Mouse (Mus musculus) heart, embryonic 15.5 days (tissue): Measurements from ENCODE around the gene Flnc. TPM values are rescaled to one million over a fixed set of nuclear protein-coding genes. Genes with fewer than 3 reads are reported as not detected.

Experiments used
- ATAC-seq: fragments of 200-750 bp; cut with Nextera tagmentation; replicated peaks from 2 replicates; pipeline ENCODE4 v1.8.0; 2017; ENCODE audit warnings: low read depth, moderate TSS enrichment; ENCODE audit not compliant: insufficient number of reproducible peaks, insufficient read depth, low FRiP score
- H3K27ac ChIP-seq: fragments of 300-500 bp; sonication (generic); 2 replicates; pipeline ENCODE4 v1.5.1; 2015; ENCODE audit warnings: mild to moderate bottlenecking, inconsistent platforms
- H3K27me3 ChIP-seq: fragments of 300-500 bp; sonication (generic); 2 replicates; pipeline ENCODE4 v1.6.1; 2015; ENCODE audit warnings: inconsistent platforms
- H3K36me3 ChIP-seq: fragments of 300-500 bp; sonication (generic); 2 replicates; pipeline ENCODE4 v1.6.1; 2015; ENCODE audit warnings: mild to moderate bottlenecking, inconsistent platforms
- H3K4me1 ChIP-seq: fragments of 300-500 bp; sonication (generic); replicated peaks from 2 replicates; pipeline ENCODE4 v1.6.1; 2015; ENCODE audit warnings: inconsistent platforms
- H3K4me2 ChIP-seq: fragments of 300-500 bp; sonication (generic); 2 replicates; pipeline ENCODE4 v1.6.1; 2015; ENCODE audit warnings: inconsistent platforms, mild to moderate bottlenecking, moderate library complexity
- H3K4me3 ChIP-seq: fragments of 300-500 bp; sonication (generic); 2 replicates; pipeline ENCODE4 v1.5.1; 2015; ENCODE audit warnings: mild to moderate bottlenecking, inconsistent platforms
- H3K9ac ChIP-seq: fragments of 300-500 bp; sonication (generic); 2 replicates; pipeline ENCODE4 v1.6.1; 2015; ENCODE audit warnings: mild to moderate bottlenecking, inconsistent platforms
- H3K9me3 ChIP-seq: fragments of 300-500 bp; sonication (generic); replicated peaks from 2 replicates; pipeline ENCODE4 v1.6.1; 2016; ENCODE audit warnings: inconsistent platforms
- WGBS: fragments of 180-500 bp; shearing (Covaris S2); methylation state at CpG from one replicate; pipeline ENCODE4 v1.1.7; 2015; ENCODE audit warnings: mixed read lengths; 5-methylcytosine and 5-hydroxymethylcytosine counted together
- polyA plus RNA-seq: library from polyadenylated mRNA; unstranded; fragments of >200 nt; fragmentation: Nextera tagmentation; extraction: Ambion mirVana; gene quantifications from 2 replicates; pipeline ENCODE4 v1.2.1, GENCODE M21; 2015

Gene Flnc
- polyA plus RNA-seq, 1 experiment from 2014 or later = 39.1 TPM

- H3K4me2 ChIP-seq = no peak overlapping the region
- H3K36me3 ChIP-seq = peaks cover 99% of the 10 kb centered on the region
- ATAC-seq = no peak
- H3K9me3 ChIP-seq = no peaks in the 10 kb centered on the region
- no peak overlapping the region for H3K9ac ChIP-seq
- H3K27me3 ChIP-seq = no peaks in the 10 kb centered on the region
- no peaks in the 10 kb centered on the region for H3K4me1 ChIP-seq
- no peak overlapping the region for H3K4me3 ChIP-seq
- 95% methylated on average over 6 of the region's 6 CpGs for WGBS
- H3K27ac ChIP-seq = no peak overlapping the region
These were observed 17.6 kb downstream of the Flnc start for GRCm38 (mm10) chr6:29450667-29451066.

DNA sequence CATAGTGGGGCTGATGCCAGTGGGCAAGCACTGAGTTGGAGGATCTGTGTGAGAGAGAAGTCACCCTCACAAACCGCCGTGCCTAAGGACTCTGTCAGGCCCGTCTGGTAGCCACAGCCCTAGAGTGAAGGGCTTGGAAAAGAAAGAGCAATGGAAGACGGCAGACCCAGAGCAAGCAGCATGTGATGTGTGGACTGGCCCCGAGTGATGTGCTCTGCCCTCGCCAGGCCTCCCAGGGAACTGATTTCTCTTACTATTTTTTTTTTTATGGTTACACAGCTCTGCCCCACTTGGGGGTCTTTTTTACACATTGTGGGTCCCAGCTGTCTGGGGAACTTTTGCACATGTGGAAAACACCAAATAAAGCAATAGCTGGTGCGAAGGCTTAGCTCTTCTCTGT is 28.4 kb downstream of the Flnc start:
- H3K27me3 ChIP-seq = no peaks in the 10 kb centered on the region
- H3K4me3 ChIP-seq = no peak overlapping the region
- H3K27ac ChIP-seq = no peak overlapping the region
- H3K4me2 ChIP-seq = no peak overlapping the region
- no peaks in the 10 kb centered on the region for H3K4me1 ChIP-seq
- H3K9ac ChIP-seq = no peak overlapping the region
- peaks cover 48% of the 10 kb centered on the region for H3K36me3 ChIP-seq
- H3K9me3 ChIP-seq = no peaks in the 10 kb centered on the region
- no peak for ATAC-seq
- WGBS = 50% methylated on average over 7 of the region's 7 CpGs

- 64% methylated on average over 3 of the region's 3 CpGs for WGBS
- H3K27me3 ChIP-seq = no peaks in the 10 kb centered on the region
- no peak overlapping the region for H3K27ac ChIP-seq
- H3K4me2 ChIP-seq = no peak overlapping the region
- peaks cover 29% of the 10 kb centered on the region for H3K36me3 ChIP-seq
- no peaks in the 10 kb centered on the region for H3K9me3 ChIP-seq
- H3K9ac ChIP-seq = no peak overlapping the region
- peaks cover under 1% of the 10 kb centered on the region for H3K4me1 ChIP-seq
- ATAC-seq = no peak
- H3K4me3 ChIP-seq = no peak overlapping the region
These were observed 30.3 kb downstream of the Flnc start for GRCm38 (mm10) chr6:29463388-29463787.

DNA sequence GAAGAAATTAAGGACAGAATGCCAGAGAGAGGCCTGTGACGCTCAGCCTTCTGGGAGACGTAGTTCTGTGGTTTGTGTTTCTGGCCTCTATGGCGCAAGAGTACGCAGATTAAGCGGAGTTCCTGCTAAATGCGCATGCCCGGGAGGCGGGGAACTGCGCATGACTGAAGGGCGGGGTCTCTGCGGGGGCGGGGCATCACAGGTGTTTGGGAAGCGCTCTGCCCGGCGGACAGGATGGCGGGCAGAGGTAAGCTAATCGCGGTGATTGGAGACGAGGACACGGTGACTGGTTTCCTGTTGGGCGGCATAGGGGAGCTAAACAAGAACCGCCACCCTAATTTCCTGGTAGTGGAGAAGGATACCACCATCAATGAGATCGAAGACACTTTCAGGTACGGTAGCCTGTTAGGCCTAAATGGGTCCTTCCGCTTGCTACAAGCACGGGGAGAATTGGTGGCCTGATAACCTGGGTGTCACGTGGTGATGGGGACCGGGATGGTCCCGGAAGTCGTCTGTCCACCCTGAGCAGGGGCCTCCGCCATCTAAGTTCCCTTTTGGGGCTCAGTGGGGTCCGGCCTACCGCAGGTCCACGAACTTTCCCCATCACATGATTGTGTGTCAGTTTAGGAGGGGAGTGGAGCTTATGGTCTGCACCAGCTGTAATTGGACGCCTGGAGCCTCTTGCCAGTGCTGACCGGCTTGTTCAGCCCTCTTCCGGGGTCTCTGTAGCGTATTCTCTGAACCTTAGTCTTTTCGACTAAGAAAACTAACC is 34.7 kb downstream of the Flnc start, which contains the start of gene Atp6v1f:
Atp6v1f (plus strand) TSS at position 136 of the 772 bp plus-strand sequence.
- ATAC-seq = peak; percentile 91
- Histone ChIP-seq H3K9ac (peak within 1 kb of the TSS; percentile 69), H3K4me1 (peaks cover 6% of the 10 kb centered on the region), H3K27ac (peak within 1 kb of the TSS; percentile 59), H3K9me3 (no peaks in the 10 kb centered on the region), H3K27me3 (no peaks in the 10 kb centered on the region), H3K36me3 (peaks cover 17% of the 10 kb centered on the region), H3K4me3 (peak within 1 kb of the TSS; percentile 84), H3K4me2 (peak within 1 kb of the TSS; percentile 72)
- WGBS = under 1% methylated on average over 39 of the region's 39 CpGs

GRCm38 (mm10) chr6:29468851-29469250 is 35.8 kb downstream of the Flnc start:
- Histone ChIP-seq H3K4me1 (peaks cover 10% of the 10 kb centered on the region), H3K36me3 (peaks cover 17% of the 10 kb centered on the region), H3K27ac (no peak overlapping the region), H3K4me3 (peak overlapping the region; percentile 84), H3K9ac (no peak overlapping the region), H3K27me3 (no peaks in the 10 kb centered on the region), H3K9me3 (no peaks in the 10 kb centered on the region), H3K4me2 (peak overlapping the region; percentile 72)
- WGBS = 85% methylated on average over 3 of the region's 3 CpGs
- no peak for ATAC-seq

DNA sequence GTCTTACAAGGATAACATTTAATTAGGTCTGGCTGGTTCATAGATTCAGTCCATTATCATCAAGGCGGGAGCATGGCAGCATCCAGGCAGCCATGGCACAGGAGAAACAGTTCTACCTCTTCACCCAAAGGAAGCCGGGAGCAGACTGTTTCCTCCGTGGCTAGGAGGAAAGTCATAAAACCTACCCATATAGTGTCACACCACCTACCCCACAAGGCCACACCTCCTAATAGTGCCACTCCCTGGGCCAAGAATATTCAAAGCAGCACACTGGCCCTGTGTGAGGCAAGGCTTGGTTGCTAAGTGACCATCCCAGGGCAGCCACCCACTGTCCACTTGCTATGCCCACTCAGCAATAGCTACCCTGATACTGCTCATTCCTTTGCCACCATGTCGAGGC is 38.1 kb downstream of the Flnc start, which contains the start of gene Atp6v1fnb:
Atp6v1fnb (plus strand) TSS at position 301 of the 400 bp plus-strand sequence.
- H3K9ac ChIP-seq = no peak within 1 kb of the TSS
- no peak within 1 kb of the TSS for H3K27ac ChIP-seq
- H3K27me3 ChIP-seq = no peaks in the 10 kb centered on the region
- WGBS = 90% methylated on average over 4 of the region's 4 CpGs
- no peak within 1 kb of the TSS for H3K4me2 ChIP-seq
- peaks cover 17% of the 10 kb centered on the region for H3K36me3 ChIP-seq
- no peak for ATAC-seq
- H3K4me1 ChIP-seq = peaks cover 20% of the 10 kb centered on the region
- H3K4me3 ChIP-seq = no peak within 1 kb of the TSS
- H3K9me3 ChIP-seq = no peaks in the 10 kb centered on the region

- Histone ChIP-seq H3K4me3 (peak overlapping the region; percentile 60), H3K36me3 (peaks cover 17% of the 10 kb centered on the region), H3K9ac (peak overlapping the region; percentile 60), H3K4me1 (peaks cover 15% of the 10 kb centered on the region), H3K4me2 (peak overlapping the region; percentile 91), H3K27ac (peak overlapping the region; percentile 56), H3K27me3 (0 out of 2 replicates have a peak, but pooled peaks cover 3% of the 10 kb centered on the region), H3K9me3 (no peaks in the 10 kb centered on the region)
- WGBS = 5% methylated on average over 32 of the region's 33 CpGs
- ATAC-seq = peak; percentile 85
These were observed 41.1 kb downstream of the Flnc start for GRCm38 (mm10) chr6:29473941-29474691.

- WGBS = 65% methylated on average over 2 of the region's 2 CpGs
- Histone ChIP-seq H3K27ac (no peak overlapping the region; the same call in 1 of the 2 replicates), H3K4me1 (peaks cover 15% of the 10 kb centered on the region), H3K9ac (no peak overlapping the region), H3K4me3 (no peak overlapping the region), H3K9me3 (no peaks in the 10 kb centered on the region), H3K36me3 (peaks cover 16% of the 10 kb centered on the region), H3K27me3 (0 out of 2 replicates have a peak, but pooled peaks cover 3% of the 10 kb centered on the region), H3K4me2 (peak overlapping the region; percentile 91)
- no peak for ATAC-seq
These were observed 41.7 kb downstream of the Flnc start for GRCm38 (mm10) chr6:29474736-29475135.

DNA sequence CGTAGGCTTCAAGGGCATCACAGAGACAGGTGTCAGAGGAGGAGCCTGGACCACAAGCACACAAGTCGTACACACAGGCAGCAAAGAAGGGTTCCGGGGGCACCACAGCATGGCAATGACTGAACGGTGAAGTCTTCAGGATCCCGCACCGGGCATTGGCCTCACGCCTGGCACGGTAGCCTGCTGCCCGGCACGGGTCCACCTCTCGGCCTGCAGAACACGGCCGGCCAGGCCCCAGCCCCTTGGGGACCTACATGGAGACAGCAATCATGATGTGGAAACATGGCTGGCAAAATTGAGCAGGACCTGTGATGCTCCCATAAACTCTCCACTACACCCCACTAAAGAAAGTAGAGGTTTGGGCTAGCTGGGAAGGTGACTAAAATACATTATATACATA is 49.6 kb downstream of the Flnc start:
- ATAC-seq = no peak
- Histone ChIP-seq H3K9ac (no peak overlapping the region), H3K4me3 (no peak overlapping the region), H3K27ac (no peak overlapping the region), H3K4me1 (peaks cover 8% of the 10 kb centered on the region), H3K4me2 (no peak overlapping the region), H3K9me3 (no peaks in the 10 kb centered on the region), H3K27me3 (peaks cover 16% of the 10 kb centered on the region; the same call in 1 of the 2 replicates), H3K36me3 (no peaks in the 10 kb centered on the region)
- WGBS = 92% methylated on average over 13 of the region's 13 CpGs

DNA sequence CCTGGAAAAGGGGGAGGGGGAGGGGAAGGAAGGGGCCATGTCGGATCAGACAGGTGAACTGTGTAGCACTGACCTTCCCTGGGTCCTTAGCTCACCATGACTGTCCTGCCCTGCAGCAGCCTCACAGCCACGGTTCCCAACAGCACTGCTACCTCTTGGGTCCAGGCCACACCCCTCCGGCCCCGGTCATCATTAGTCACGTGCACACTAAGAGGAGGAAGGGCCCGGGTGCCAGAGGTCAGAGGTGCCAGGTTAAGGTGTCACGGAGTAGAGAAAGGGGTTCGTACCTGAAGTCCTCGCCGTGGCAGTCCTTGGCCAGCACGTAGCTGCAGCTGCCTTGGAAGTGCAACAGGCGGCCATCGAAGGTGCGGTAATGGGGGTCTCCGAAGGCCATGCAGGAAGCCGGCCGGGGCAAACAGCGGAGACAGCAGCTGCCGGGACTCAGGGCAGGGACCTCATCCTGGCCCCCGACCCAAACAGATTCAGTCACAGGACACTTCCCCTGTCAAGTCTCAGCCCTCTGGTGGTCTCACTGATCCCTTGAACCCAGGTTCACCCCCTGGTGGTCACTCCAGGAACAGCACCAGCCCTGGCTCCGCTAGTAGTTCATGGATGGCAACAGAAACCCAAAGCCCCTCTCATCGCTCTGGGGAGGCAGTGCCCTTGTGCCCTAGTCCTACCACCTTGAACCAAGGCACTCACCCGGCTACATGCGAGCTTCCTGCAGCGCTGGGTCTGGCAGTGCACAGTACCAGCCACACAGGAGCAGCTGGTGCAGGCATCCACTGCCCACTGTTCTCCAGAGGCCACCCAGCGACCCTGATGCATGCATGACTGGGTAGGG is 51.9 kb downstream of the Flnc start:
- H3K27ac ChIP-seq = no peak overlapping the region
- H3K4me3 ChIP-seq = peak overlapping the region; percentile 47
- no peaks in the 10 kb centered on the region for H3K36me3 ChIP-seq
- ATAC-seq = peak; percentile 58
- 8% methylated on average over 26 of the region's 26 CpGs for WGBS
- peak overlapping the region; percentile 81 for H3K4me2 ChIP-seq
- H3K9me3 ChIP-seq = no peaks in the 10 kb centered on the region
- H3K4me1 ChIP-seq = peaks cover 8% of the 10 kb centered on the region
- H3K9ac ChIP-seq = peak overlapping the region; percentile 25
- peaks cover 14% of the 10 kb centered on the region; the same call in 1 of the 2 replicates for H3K27me3 ChIP-seq

DNA sequence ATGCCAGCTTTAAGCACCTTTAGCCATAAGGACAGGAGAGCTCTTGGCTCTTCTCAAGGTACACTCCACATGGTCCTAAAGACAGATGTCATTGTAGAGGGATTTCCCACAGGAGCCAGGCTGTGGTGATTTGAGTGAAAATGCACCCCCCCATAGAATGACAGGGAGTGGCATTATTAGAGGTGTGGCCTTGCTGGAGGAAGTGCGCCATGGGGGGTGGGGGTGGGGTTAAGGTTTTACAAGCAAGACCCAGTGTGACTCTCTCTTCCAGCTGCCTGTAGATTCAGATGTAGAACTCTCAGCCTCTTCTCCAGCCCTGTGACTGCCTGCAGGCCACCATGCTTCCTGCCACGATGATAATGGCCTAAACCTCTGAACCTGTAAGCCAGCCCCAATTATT is 52.9 kb downstream of the Flnc start:
- H3K4me2 ChIP-seq = no peak overlapping the region
- no peak overlapping the region for H3K9ac ChIP-seq
- no peak overlapping the region for H3K27ac ChIP-seq
- H3K9me3 ChIP-seq = no peaks in the 10 kb centered on the region
- H3K36me3 ChIP-seq = no peaks in the 10 kb centered on the region
- peaks cover 8% of the 10 kb centered on the region for H3K4me1 ChIP-seq
- 56% methylated on average over 2 of the region's 2 CpGs for WGBS
- H3K27me3 ChIP-seq = peaks cover 14% of the 10 kb centered on the region; the same call in 1 of the 2 replicates
- ATAC-seq = no peak
- no peak overlapping the region for H3K4me3 ChIP-seq
